Mouse (Mus musculus) forebrain, embryonic 16.5 days (tissue): ENCODE measurements at regions not wholly inside any gene's neighbourhood (a gene's known extent, or its start where the extent isn't known, plus 50 kb on each side); places are given as distances from the start of the nearest gene placed in this dataset.

Source experiments
- ATAC-seq: fragments of 200-750 bp; cut with Nextera tagmentation; 2 replicates; pipeline ENCODE4 v1.8.0; 2017; ENCODE audit warnings: mild to moderate bottlenecking, moderate library complexity
- H3K27ac ChIP-seq: fragments of 300-500 bp; sonication (generic); 2 replicates; pipeline ENCODE4 v1.5.1; 2014; ENCODE audit warnings: low read length, control low read depth
- H3K27me3 ChIP-seq: fragments of 300-500 bp; sonication (generic); replicated peaks from 2 replicates; pipeline ENCODE4 v1.6.1; 2014; ENCODE audit warnings: low read length; ENCODE audit not compliant: control insufficient read depth, insufficient read depth
- H3K36me3 ChIP-seq: fragments of 300-500 bp; sonication (generic); 2 replicates; pipeline ENCODE4 v1.6.1; 2014; ENCODE audit not compliant: control insufficient read depth, insufficient read depth
- H3K4me1 ChIP-seq: fragments of 300-500 bp; sonication (generic); replicated peaks from 2 replicates; pipeline ENCODE4 v1.6.1; 2014; ENCODE audit warnings: low read length; ENCODE audit not compliant: control insufficient read depth, insufficient read depth
- H3K4me2 ChIP-seq: fragments of 300-500 bp; sonication (generic); 2 replicates; pipeline ENCODE4 v1.6.1; 2014; ENCODE audit warnings: mild to moderate bottlenecking, low read length, control low read depth
- H3K4me3 ChIP-seq: fragments of 300-500 bp; sonication (generic); replicated peaks from 2 replicates; pipeline ENCODE4 v1.5.1; 2014; ENCODE audit warnings: mild to moderate bottlenecking, low read length, control low read depth
- H3K9ac ChIP-seq: fragments of 300-500 bp; sonication (generic); replicated peaks from 2 replicates; pipeline ENCODE4 v1.6.1; 2014; ENCODE audit warnings: low read depth, low read length, control low read depth
- H3K9me3 ChIP-seq: fragments of 300-500 bp; sonication (generic); 2 replicates; pipeline ENCODE4 v1.6.1; 2016; ENCODE audit warnings: low read length; ENCODE audit not compliant: control insufficient read depth
- WGBS: fragments of 180-500 bp; shearing (Covaris S2); extraction: QIAGEN DNeasy Blood & Tissue Kit; methylation state at CpG from one replicate; pipeline ENCODE4 v1.1.7; 2014; 5-methylcytosine and 5-hydroxymethylcytosine counted together

- no peaks in the 10 kb centered on the region for H3K27me3 ChIP-seq
- H3K27ac ChIP-seq = no peak overlapping the region
- no peaks in the 10 kb centered on the region for H3K9me3 ChIP-seq
- H3K4me3 ChIP-seq = no peak overlapping the region
- no peak overlapping the region for H3K4me2 ChIP-seq
- H3K9ac ChIP-seq = no peak overlapping the region
- no peak for ATAC-seq
- 77% methylated on average over 4 of the region's 4 CpGs for WGBS
- no peaks in the 10 kb centered on the region for H3K4me1 ChIP-seq
- H3K36me3 ChIP-seq = no peaks in the 10 kb centered on the region
Observed at GRCm38 (mm10) chr15:67289749-67290148, 789.0 kb upstream of the Lrrc6 start.

- Histone ChIP-seq H3K9me3 (no peaks in the 10 kb centered on the region), H3K27ac (no peak overlapping the region), H3K4me2 (no peak overlapping the region), H3K4me3 (no peak overlapping the region), H3K4me1 (no peaks in the 10 kb centered on the region), H3K36me3 (no peaks in the 10 kb centered on the region), H3K27me3 (no peaks in the 10 kb centered on the region), H3K9ac (no peak overlapping the region)
- 50% methylated on average over 4 of the region's 4 CpGs for WGBS
- no peak for ATAC-seq
Observed at GRCm38 (mm10) chr15:67284941-67285340, 784.2 kb upstream of the Lrrc6 start.

- H3K27me3 ChIP-seq = no peaks in the 10 kb centered on the region
- ATAC-seq = no peak
- no peaks in the 10 kb centered on the region for H3K9me3 ChIP-seq
- H3K9ac ChIP-seq = no peak overlapping the region
- no peaks in the 10 kb centered on the region for H3K4me1 ChIP-seq
- no peak overlapping the region for H3K4me2 ChIP-seq
- H3K27ac ChIP-seq = no peak overlapping the region
- H3K4me3 ChIP-seq = no peak overlapping the region
- 89% methylated on average over 3 of the region's 3 CpGs for WGBS
- H3K36me3 ChIP-seq = no peaks in the 10 kb centered on the region
Observed at GRCm38 (mm10) chr15:67283275-67283972, 782.7 kb upstream of the Lrrc6 start.

- no peak for ATAC-seq
- no peaks in the 10 kb centered on the region for H3K27me3 ChIP-seq
- H3K4me1 ChIP-seq = no peaks in the 10 kb centered on the region
- H3K9ac ChIP-seq = no peak overlapping the region
- H3K4me3 ChIP-seq = no peak overlapping the region
- H3K9me3 ChIP-seq = no peaks in the 10 kb centered on the region
- no peaks in the 10 kb centered on the region for H3K36me3 ChIP-seq
- no peak overlapping the region for H3K27ac ChIP-seq
- no peak overlapping the region for H3K4me2 ChIP-seq
- 93% methylated on average over 1 of the region's 1 CpGs for whole genome bisulfite sequencing
Observed at GRCm38 (mm10) chr15:67278869-67279268, 778.2 kb upstream of the Lrrc6 start.

GRCm38 (mm10) chr15:67275058-67275457, 774.3 kb upstream of the Lrrc6 start:
- ATAC-seq = no peak
- Histone ChIP-seq H3K4me3 (no peak overlapping the region), H3K9me3 (no peaks in the 10 kb centered on the region), H3K9ac (no peak overlapping the region), H3K36me3 (no peaks in the 10 kb centered on the region), H3K27me3 (no peaks in the 10 kb centered on the region), H3K4me1 (no peaks in the 10 kb centered on the region), H3K4me2 (no peak overlapping the region), H3K27ac (no peak overlapping the region)

- no peak overlapping the region for H3K4me3 ChIP-seq
- H3K4me2 ChIP-seq = no peak overlapping the region
- H3K27me3 ChIP-seq = no peaks in the 10 kb centered on the region
- H3K27ac ChIP-seq = no peak overlapping the region
- H3K36me3 ChIP-seq = no peaks in the 10 kb centered on the region
- no peak overlapping the region for H3K9ac ChIP-seq
- no peaks in the 10 kb centered on the region for H3K9me3 ChIP-seq
- ATAC-seq = no peak
- no peaks in the 10 kb centered on the region for H3K4me1 ChIP-seq
- WGBS = 91% methylated on average over 2 of the region's 2 CpGs
Observed at GRCm38 (mm10) chr15:67272397-67272796, 771.7 kb upstream of the Lrrc6 start.

GRCm38 (mm10) chr15:67263723-67264122, 763.0 kb upstream of the Lrrc6 start:
- ATAC-seq = no peak
- Histone ChIP-seq H3K36me3 (no peaks in the 10 kb centered on the region), H3K9ac (no peak overlapping the region), H3K4me1 (no peaks in the 10 kb centered on the region), H3K27me3 (no peaks in the 10 kb centered on the region), H3K4me3 (no peak overlapping the region), H3K4me2 (no peak overlapping the region), H3K9me3 (no peaks in the 10 kb centered on the region), H3K27ac (no peak overlapping the region)
- 74% methylated on average over 6 of the region's 6 CpGs for WGBS

- Histone ChIP-seq H3K9ac (no peak overlapping the region), H3K4me3 (no peak overlapping the region), H3K9me3 (no peaks in the 10 kb centered on the region), H3K27ac (no peak overlapping the region), H3K36me3 (no peaks in the 10 kb centered on the region), H3K27me3 (no peaks in the 10 kb centered on the region), H3K4me2 (no peak overlapping the region), H3K4me1 (no peaks in the 10 kb centered on the region)
- WGBS = 69% methylated on average over 2 of the region's 2 CpGs
- no peak for ATAC-seq
Observed at GRCm38 (mm10) chr15:67263313-67263712, 762.6 kb upstream of the Lrrc6 start.

GRCm38 (mm10) chr15:67262269-67262668, 761.6 kb upstream of the Lrrc6 start:
- Histone ChIP-seq H3K27me3 (no peaks in the 10 kb centered on the region), H3K4me3 (no peak overlapping the region), H3K9me3 (no peaks in the 10 kb centered on the region), H3K4me2 (no peak overlapping the region), H3K36me3 (no peaks in the 10 kb centered on the region), H3K27ac (no peak overlapping the region), H3K9ac (no peak overlapping the region), H3K4me1 (no peaks in the 10 kb centered on the region)
- no peak for ATAC-seq
- 93% methylated on average over 2 of the region's 2 CpGs for WGBS

GRCm38 (mm10) chr15:67260666-67261065, 760.0 kb upstream of the Lrrc6 start:
- Histone ChIP-seq H3K4me3 (no peak overlapping the region), H3K9ac (no peak overlapping the region), H3K27ac (no peak overlapping the region), H3K9me3 (no peaks in the 10 kb centered on the region), H3K4me1 (no peaks in the 10 kb centered on the region), H3K27me3 (no peaks in the 10 kb centered on the region), H3K4me2 (no peak overlapping the region), H3K36me3 (no peaks in the 10 kb centered on the region)
- ATAC-seq = no peak
- 82% methylated on average over 3 of the region's 3 CpGs for WGBS
